Mouse (Mus musculus) liver, postnatal 0 days (tissue): ENCODE results near the gene Pygl. TPM values are rescaled to one million over a fixed set of nuclear protein-coding genes. Genes with fewer than 3 reads are reported as not detected.

Experiments
- ATAC-seq: fragments of 200-750 bp; cut with Nextera tagmentation; 2 replicates; pipeline ENCODE4 v1.8.0; 2017; ENCODE audit warnings: mild to moderate bottlenecking, moderate library complexity
- DNase-seq: peaks from one replicate; pipeline ENCODE4 v3.0.0-alpha.2; 2016
- H3K27ac ChIP-seq: fragments of 300-500 bp; sonication (generic); 2 replicates; pipeline ENCODE4 v1.5.1; 2014; ENCODE audit warnings: antibody characterized with exemption, moderate library complexity, mild to moderate bottlenecking, low read depth
- H3K27me3 ChIP-seq: fragments of 300-500 bp; sonication (generic); 2 replicates; pipeline ENCODE4 v1.6.1; 2014; ENCODE audit warnings: low read length, control low read depth, mixed read lengths; ENCODE audit not compliant: insufficient read depth
- H3K36me3 ChIP-seq: fragments of 300-500 bp; sonication (generic); replicated peaks from 2 replicates; pipeline ENCODE4 v1.6.1; 2014; ENCODE audit warnings: mild to moderate bottlenecking, control low read depth, low read length, moderate library complexity, mixed read lengths; ENCODE audit not compliant: insufficient read depth
- H3K4me1 ChIP-seq: fragments of 300-500 bp; sonication (generic); 2 replicates; pipeline ENCODE4 v1.6.1; 2014; ENCODE audit warnings: antibody characterized with exemption, mild to moderate bottlenecking, control low read depth; ENCODE audit not compliant: insufficient read depth
- H3K4me2 ChIP-seq: fragments of 300-500 bp; sonication (generic); 2 replicates; pipeline ENCODE4 v1.6.1; 2014; ENCODE audit warnings: low read depth, mild to moderate bottlenecking, low read length, moderate library complexity, mixed read lengths
- H3K4me3 ChIP-seq: fragments of 300-500 bp; sonication (generic); 2 replicates; pipeline ENCODE4 v1.5.1; 2014; ENCODE audit warnings: low read depth, low read length
- H3K9ac ChIP-seq: fragments of 300-500 bp; sonication (generic); replicated peaks from 2 replicates; pipeline ENCODE4 v1.6.1; 2014; ENCODE audit warnings: mild to moderate bottlenecking, moderate library complexity
- H3K9me3 ChIP-seq: fragments of 300-500 bp; sonication (generic); 2 replicates; pipeline ENCODE4 v1.6.1; 2016; ENCODE audit warnings: mild to moderate bottlenecking, control low read depth, low read length, mixed read lengths
- CTCF ChIP-seq: sonication (generic); IDR thresholded peaks from 2 replicates; pipeline ENCODE4 v1.5.1; 2016; ENCODE audit warnings: antibody characterized with exemption, low read depth
- EP300 ChIP-seq: IDR thresholded peaks from 2 replicates; pipeline ENCODE4 v1.6.1; 2016; ENCODE audit warnings: antibody characterized with exemption, low read depth, mild to moderate bottlenecking
- WGBS: fragments of 180-500 bp; shearing (Covaris S2); extraction: QIAGEN DNeasy Blood & Tissue Kit; methylation state at CpG from one replicate; pipeline ENCODE4 v1.1.7; 2014; ENCODE audit not compliant: insufficient replicate concordance; 5-methylcytosine and 5-hydroxymethylcytosine counted together
- polyA plus RNA-seq: library from polyadenylated mRNA; unstranded; fragments of >200 nt; fragmentation: Nextera tagmentation; extraction: Ambion mirVana; gene quantifications from 2 replicates; pipeline ENCODE4 v1.2.1, GENCODE M21; 2015

The Pygl gene
- polyA plus RNA-seq, 1 experiment from 2014 or later = 114 TPM

GRCm38 (mm10) chr12:70208214-70208613 lies 23.1 kb downstream of the Pygl start:
- Histone ChIP-seq H3K4me1 (no peaks in the 10 kb centered on the region), H3K9me3 (no peaks in the 10 kb centered on the region), H3K27me3 (no peaks in the 10 kb centered on the region), H3K4me3 (no peak overlapping the region), H3K27ac (no peak overlapping the region), H3K9ac (no peak overlapping the region), H3K36me3 (peaks cover 56% of the 10 kb centered on the region), H3K4me2 (no peak overlapping the region)
- ATAC-seq (no peak), DNase-seq (no peak)
- TF ChIP-seq CTCF = no peak
- no peak for TF ChIP-seq EP300
- WGBS = 77% methylated on average over 5 of the region's 5 CpGs

- ATAC-seq (no peak), DNase-seq (no peak)
- H3K4me3 ChIP-seq = no peak overlapping the region
- H3K27ac ChIP-seq = no peak overlapping the region
- no peaks in the 10 kb centered on the region for H3K27me3 ChIP-seq
- peaks cover 68% of the 10 kb centered on the region for H3K36me3 ChIP-seq
- 85% methylated on average over 8 of the region's 8 CpGs for WGBS
- no peaks in the 10 kb centered on the region for H3K4me1 ChIP-seq
- no peaks in the 10 kb centered on the region for H3K9me3 ChIP-seq
- H3K9ac ChIP-seq = no peak overlapping the region
- H3K4me2 ChIP-seq = no peak overlapping the region
- TF ChIP-seq CTCF (no peak), EP300 (no peak)
These were observed 26.9 kb downstream of the Pygl start for GRCm38 (mm10) chr12:70204433-70204832.

- peak; percentile 13; the same call in 1 of the 2 replicates for ATAC-seq
- no peak for DNase-seq
- no peaks in the 10 kb centered on the region for H3K9me3 ChIP-seq
- H3K4me1 ChIP-seq = no peaks in the 10 kb centered on the region
- no peak overlapping the region for H3K9ac ChIP-seq
- no peak overlapping the region for H3K4me3 ChIP-seq
- TF ChIP-seq EP300 (no peak), CTCF (peak; percentile 49)
- 53% methylated on average over 5 of the region's 5 CpGs for WGBS
- H3K27ac ChIP-seq = no peak overlapping the region
- no peaks in the 10 kb centered on the region for H3K27me3 ChIP-seq
- H3K4me2 ChIP-seq = no peak overlapping the region
- peaks cover 64% of the 10 kb centered on the region for H3K36me3 ChIP-seq
These were observed 29.3 kb downstream of the Pygl start for GRCm38 (mm10) chr12:70201926-70202529.

GRCm38 (mm10) chr12:70196341-70196740 lies 34.9 kb downstream of the Pygl start:
- DNase-seq = no peak
- H3K36me3 ChIP-seq = peaks cover 81% of the 10 kb centered on the region
- TF ChIP-seq EP300 (no peak), CTCF (no peak)

GRCm38 (mm10) chr12:70195426-70195825 lies 35.9 kb downstream of the Pygl start:
- Histone ChIP-seq H3K36me3 (peaks cover 78% of the 10 kb centered on the region), H3K27me3 (no peaks in the 10 kb centered on the region), H3K4me1 (no peaks in the 10 kb centered on the region), H3K4me3 (no peak overlapping the region), H3K9me3 (no peaks in the 10 kb centered on the region), H3K27ac (no peak overlapping the region), H3K9ac (no peak overlapping the region), H3K4me2 (no peak overlapping the region)
- WGBS = 92% methylated on average over 6 of the region's 6 CpGs
- DNase-seq (no peak), ATAC-seq (no peak)
- no peak for TF ChIP-seq EP300
- TF ChIP-seq CTCF = no peak

More at GRCm38 (mm10) chr12:70196341-70196740, 34.9 kb downstream of the Pygl start:
- H3K4me2 ChIP-seq = no peak overlapping the region
- H3K27ac ChIP-seq = no peak overlapping the region
- no peaks in the 10 kb centered on the region for H3K4me1 ChIP-seq
- no peaks in the 10 kb centered on the region for H3K27me3 ChIP-seq
- no peaks in the 10 kb centered on the region for H3K9me3 ChIP-seq
- no peak for ATAC-seq
- no peak overlapping the region for H3K9ac ChIP-seq
- H3K4me3 ChIP-seq = no peak overlapping the region
- 81% methylated on average over 5 of the region's 5 CpGs for WGBS

GRCm38 (mm10) chr12:70192267-70192727 lies 39.0 kb downstream of the Pygl start:
- H3K27me3 ChIP-seq = no peaks in the 10 kb centered on the region
- peaks cover 56% of the 10 kb centered on the region for H3K36me3 ChIP-seq
- H3K4me3 ChIP-seq = 0 out of 2 replicates have a peak overlapping the region, but pooled peaks have one; percentile 20
- no peak overlapping the region for H3K9ac ChIP-seq
- DNase-seq (no peak), ATAC-seq (no peak)
- no peak overlapping the region for H3K4me2 ChIP-seq
- H3K9me3 ChIP-seq = no peaks in the 10 kb centered on the region
- H3K27ac ChIP-seq = no peak overlapping the region
- no peaks in the 10 kb centered on the region for H3K4me1 ChIP-seq
- WGBS = 56% methylated on average over 19 of the region's 19 CpGs
- TF ChIP-seq EP300 = no peak
